Mouse (Mus musculus): ENCODE results near the gene Ppp1r1b. TPM values are rescaled to one million over a fixed set of nuclear protein-coding genes. Genes with fewer than 3 reads are reported as not detected.

Ppp1r1b gene
- polyA plus RNA-seq, 1 experiment from 2014 or later: 0.31 TPM

- Histone ChIP-seq H3K27ac (replicated peaks; ENCODE audit: low read depth, low read length) (no peak overlapping the region), H3K4me2 (ENCODE audit: low read depth, low read length) (no peak overlapping the region), H3K4me1 (ENCODE audit: control insufficient read depth, insufficient read depth, low read length) (no peaks in the 10 kb centered on the region; the same call in 1 of the 2 replicates), H3K4me3 (ENCODE audit: low read depth, low read length) (no peak overlapping the region), H3K27me3 (ENCODE audit: control insufficient read depth, insufficient read depth, low read length) (peaks cover 30% of the 10 kb centered on the region), H3K36me3 (replicated peaks; ENCODE audit: control insufficient read depth, insufficient read depth, low read depth, low read length) (no peaks in the 10 kb centered on the region), H3K9ac (replicated peaks; ENCODE audit: low read length) (no peak overlapping the region), H3K9me3 (replicated peaks; ENCODE audit: control insufficient read depth, low read length) (no peaks in the 10 kb centered on the region)
- WGBS: 62% methylated on average over 8 of the region's 8 CpGs
- ATAC-seq (replicated peaks; ENCODE audit: insufficient number of reproducible peaks, low FRiP score, low TSS enrichment, low read depth) (no peak), DNase-seq (ENCODE audit: low spot score) (no peak)
These were observed 36.8 kb downstream of the Ppp1r1b start for GRCm38 (mm10) chr11:98384721-98385637.

GRCm38 (mm10) chr11:98385638-98386585 is 37.7 kb downstream of the Ppp1r1b start, which contains the start of gene Pnmt:
Gene Pnmt (plus strand): TSS chr11:98386450.
- no peak for DNase-seq (ENCODE audit: low spot score)

GRCm38 (mm10) chr11:98386596-98386995 is 38.4 kb downstream of the Ppp1r1b start:
- DNase-seq (ENCODE audit: low spot score) (peak; percentile 10), ATAC-seq (replicated peaks; ENCODE audit: insufficient number of reproducible peaks, low FRiP score, low TSS enrichment, low read depth) (no peak)
- H3K27me3 ChIP-seq (ENCODE audit: control insufficient read depth, insufficient read depth, low read length): peaks cover 33% of the 10 kb centered on the region
- no peak overlapping the region for H3K4me3 ChIP-seq (ENCODE audit: low read depth, low read length)
- 0 out of 2 replicates have a peak overlapping the region, but pooled peaks have one; percentile 16 for H3K4me2 ChIP-seq (ENCODE audit: low read depth, low read length)
- no peaks in the 10 kb centered on the region for H3K36me3 ChIP-seq (replicated peaks; ENCODE audit: control insufficient read depth, insufficient read depth, low read depth, low read length)
- no peaks in the 10 kb centered on the region for H3K9me3 ChIP-seq (replicated peaks; ENCODE audit: control insufficient read depth, low read length)
- H3K4me1 ChIP-seq (ENCODE audit: control insufficient read depth, insufficient read depth, low read length): no peaks in the 10 kb centered on the region; the same call in 1 of the 2 replicates
- H3K27ac ChIP-seq (replicated peaks; ENCODE audit: low read depth, low read length): no peak overlapping the region
- WGBS: 13% methylated on average over 24 of the region's 24 CpGs
- no peak overlapping the region; the same call in 1 of the 2 replicates for H3K9ac ChIP-seq (replicated peaks; ENCODE audit: low read length)

More at GRCm38 (mm10) chr11:98385638-98386585, 37.7 kb downstream of the Ppp1r1b start, which contains the start of gene Pnmt:
- Histone ChIP-seq H3K9me3 (replicated peaks; ENCODE audit: control insufficient read depth, low read length) (no peaks in the 10 kb centered on the region), H3K4me1 (ENCODE audit: control insufficient read depth, insufficient read depth, low read length) (no peaks in the 10 kb centered on the region; the same call in 1 of the 2 replicates), H3K4me3 (ENCODE audit: low read depth, low read length) (no peak within 1 kb of the TSS), H3K27ac (replicated peaks; ENCODE audit: low read depth, low read length) (no peak within 1 kb of the TSS), H3K9ac (replicated peaks; ENCODE audit: low read length) (no peak within 1 kb of the TSS; the same call in 1 of the 2 replicates), H3K36me3 (replicated peaks; ENCODE audit: control insufficient read depth, insufficient read depth, low read depth, low read length) (no peaks in the 10 kb centered on the region), H3K4me2 (ENCODE audit: low read depth, low read length) (0 out of 2 replicates have a peak within 1 kb of the TSS, but pooled peaks have one; percentile 16), H3K27me3 (ENCODE audit: control insufficient read depth, insufficient read depth, low read length) (peaks cover 31% of the 10 kb centered on the region)
- no peak for ATAC-seq (replicated peaks; ENCODE audit: insufficient number of reproducible peaks, low FRiP score, low TSS enrichment, low read depth)
- WGBS: 55% methylated on average over 24 of the region's 25 CpGs

- no peak overlapping the region for H3K9ac ChIP-seq (replicated peaks; ENCODE audit: low read length)
- no peak overlapping the region for H3K4me2 ChIP-seq (ENCODE audit: low read depth, low read length)
- no peaks in the 10 kb centered on the region; the same call in 1 of the 2 replicates for H3K4me1 ChIP-seq (ENCODE audit: control insufficient read depth, insufficient read depth, low read length)
- no peak overlapping the region for H3K27ac ChIP-seq (replicated peaks; ENCODE audit: low read depth, low read length)
- DNase-seq (ENCODE audit: low spot score) (no peak), ATAC-seq (replicated peaks; ENCODE audit: insufficient number of reproducible peaks, low FRiP score, low TSS enrichment, low read depth) (no peak)
- H3K9me3 ChIP-seq (replicated peaks; ENCODE audit: control insufficient read depth, low read length): no peaks in the 10 kb centered on the region
- H3K27me3 ChIP-seq (ENCODE audit: control insufficient read depth, insufficient read depth, low read length): peaks cover 33% of the 10 kb centered on the region
- 46% methylated on average over 14 of the region's 14 CpGs for WGBS
- no peak overlapping the region for H3K4me3 ChIP-seq (ENCODE audit: low read depth, low read length)
- no peaks in the 10 kb centered on the region for H3K36me3 ChIP-seq (replicated peaks; ENCODE audit: control insufficient read depth, insufficient read depth, low read depth, low read length)
These were observed 38.9 kb downstream of the Ppp1r1b start for GRCm38 (mm10) chr11:98387056-98387577.

- no peaks in the 10 kb centered on the region; the same call in 1 of the 2 replicates for H3K4me1 ChIP-seq (ENCODE audit: control insufficient read depth, insufficient read depth, low read length)
- H3K9ac ChIP-seq (replicated peaks; ENCODE audit: low read length): no peak overlapping the region
- no peak overlapping the region for H3K27ac ChIP-seq (replicated peaks; ENCODE audit: low read depth, low read length)
- H3K9me3 ChIP-seq (replicated peaks; ENCODE audit: control insufficient read depth, low read length): no peaks in the 10 kb centered on the region
- H3K36me3 ChIP-seq (replicated peaks; ENCODE audit: control insufficient read depth, insufficient read depth, low read depth, low read length): no peaks in the 10 kb centered on the region
- no peak for DNase-seq (ENCODE audit: low spot score)
- H3K27me3 ChIP-seq (ENCODE audit: control insufficient read depth, insufficient read depth, low read length): peaks cover 33% of the 10 kb centered on the region
- 79% methylated on average over 10 of the region's 10 CpGs for WGBS
- H3K4me3 ChIP-seq (ENCODE audit: low read depth, low read length): no peak overlapping the region
- ATAC-seq (replicated peaks; ENCODE audit: insufficient number of reproducible peaks, low FRiP score, low TSS enrichment, low read depth): no peak
- no peak overlapping the region for H3K4me2 ChIP-seq (ENCODE audit: low read depth, low read length)
These were observed 40.1 kb downstream of the Ppp1r1b start for GRCm38 (mm10) chr11:98388282-98388681.

GRCm38 (mm10) chr11:98389221-98389780 is 41.1 kb downstream of the Ppp1r1b start:
- WGBS: 19% methylated on average over 9 of the region's 9 CpGs
- no peaks in the 10 kb centered on the region; the same call in 1 of the 2 replicates for H3K4me1 ChIP-seq (ENCODE audit: control insufficient read depth, insufficient read depth, low read length)
- no peak overlapping the region for H3K4me3 ChIP-seq (ENCODE audit: low read depth, low read length)
- H3K36me3 ChIP-seq (replicated peaks; ENCODE audit: control insufficient read depth, insufficient read depth, low read depth, low read length): no peaks in the 10 kb centered on the region
- no peak overlapping the region for H3K4me2 ChIP-seq (ENCODE audit: low read depth, low read length)
- DNase-seq (ENCODE audit: low spot score): peak; percentile 67
- no peak overlapping the region; the same call in 1 of the 2 replicates for H3K9ac ChIP-seq (replicated peaks; ENCODE audit: low read length)
- ATAC-seq (replicated peaks; ENCODE audit: insufficient number of reproducible peaks, low FRiP score, low TSS enrichment, low read depth): no peak
- no peaks in the 10 kb centered on the region for H3K9me3 ChIP-seq (replicated peaks; ENCODE audit: control insufficient read depth, low read length)
- peaks cover 32% of the 10 kb centered on the region for H3K27me3 ChIP-seq (ENCODE audit: control insufficient read depth, insufficient read depth, low read length)
- H3K27ac ChIP-seq (replicated peaks; ENCODE audit: low read depth, low read length): no peak overlapping the region

GRCm38 (mm10) chr11:98390141-98390540 is 41.9 kb downstream of the Ppp1r1b start:
- H3K36me3 ChIP-seq (replicated peaks; ENCODE audit: control insufficient read depth, insufficient read depth, low read depth, low read length): no peaks in the 10 kb centered on the region
- no peak overlapping the region for H3K4me3 ChIP-seq (ENCODE audit: low read depth, low read length)
- peaks cover 31% of the 10 kb centered on the region for H3K27me3 ChIP-seq (ENCODE audit: control insufficient read depth, insufficient read depth, low read length)
- no peaks in the 10 kb centered on the region for H3K9me3 ChIP-seq (replicated peaks; ENCODE audit: control insufficient read depth, low read length)
- H3K4me1 ChIP-seq (ENCODE audit: control insufficient read depth, insufficient read depth, low read length): no peaks in the 10 kb centered on the region; the same call in 1 of the 2 replicates
- no peak for ATAC-seq (replicated peaks; ENCODE audit: insufficient number of reproducible peaks, low FRiP score, low TSS enrichment, low read depth)
- H3K9ac ChIP-seq (replicated peaks; ENCODE audit: low read length): no peak overlapping the region
- no peak for DNase-seq (ENCODE audit: low spot score)
- H3K4me2 ChIP-seq (ENCODE audit: low read depth, low read length): no peak overlapping the region
- no peak overlapping the region for H3K27ac ChIP-seq (replicated peaks; ENCODE audit: low read depth, low read length)
- 74% methylated on average over 12 of the region's 12 CpGs for WGBS

Data from embryonic facial prominence, embryonic 11.5 days (tissue).